8 mouse cellular contexts compared by ENCODE assay signal in genomic region chr13:34148181-34148580, GRCm38 (mm10). TPM values are rescaled to one million over a fixed set of nuclear protein-coding genes. Genes with fewer than 3 reads are reported as not detected.
DNase-seq lines count a peak whose midpoint lies in the region; ATAC-seq and TF ChIP-seq lines count a peak whose summit lies in the region.
"Had no signal": no experiment of that assay in that cellular context is flagged by ENCODE, and none has a peak within 500 bp of the region (broad histone marks: within the 10 kb centered on the region; RNA-seq: fewer than 3 reads in every experiment).

No protein-coding gene starts in this region.

- H3K9ac ChIP-seq in lung, embryonic 16.5 days (ENCODE audit: low read length) = no peak overlapping the region
- H3K9ac ChIP-seq in forebrain, postnatal 0 days = peak overlapping the region; percentile 62
- no peak overlapping the region for H3K9ac ChIP-seq in intestine, embryonic 16.5 days (ENCODE audit: low read depth, low read length)
- no peak overlapping the region for H3K9ac ChIP-seq in stomach, embryonic 14.5 days (replicated peaks; ENCODE audit: low read depth, low read length)
- H3K9ac ChIP-seq: liver, embryonic 14.5 days had no signal

- 76% methylated on average over 3 of the region's 3 CpGs for WGBS in lung, embryonic 16.5 days
- WGBS in forebrain, postnatal 0 days = 26% methylated on average over 3 of the region's 3 CpGs
- WGBS in intestine, embryonic 16.5 days = 69% methylated on average over 3 of the region's 3 CpGs
- 76% methylated on average over 3 of the region's 3 CpGs for WGBS in stomach, embryonic 14.5 days

- H3K4me1 ChIP-seq in lung, embryonic 16.5 days (replicated peaks; ENCODE audit: control insufficient read depth, insufficient read depth, low read length) = peaks cover 15% of the 10 kb centered on the region
- peaks cover 25% of the 10 kb centered on the region for H3K4me1 ChIP-seq in forebrain, postnatal 0 days (ENCODE audit: insufficient read depth)
- H3K4me1 ChIP-seq in intestine, embryonic 16.5 days (ENCODE audit: control insufficient read depth, insufficient read depth, low read length) = peaks cover 20% of the 10 kb centered on the region
- H3K4me1 ChIP-seq in stomach, embryonic 14.5 days (ENCODE audit: control insufficient read depth, insufficient read depth, low read length) = peaks cover 18% of the 10 kb centered on the region; the same call in 1 of the 2 replicates

- no peak for DNase-seq in lung, postnatal 36 days
- no peak for DNase-seq in forebrain, postnatal 0 days
- DNase-seq in retina, embryonic 14.5 days (ENCODE audit: low spot score) = no peak

- H3K4me3 ChIP-seq in lung, embryonic 16.5 days (ENCODE audit: low read length) = no peak overlapping the region
- peak overlapping the region; percentile 37 for H3K4me3 ChIP-seq in forebrain, postnatal 0 days (ENCODE audit: low read depth, low read length)
- no peak overlapping the region for H3K4me3 ChIP-seq in intestine, embryonic 16.5 days (ENCODE audit: low read length)
- no peak overlapping the region for H3K4me3 ChIP-seq in stomach, embryonic 14.5 days (ENCODE audit: low read depth, low read length)

- ATAC-seq in lung, embryonic 16.5 days (ENCODE audit: low read depth) = no peak
- peak; percentile 1; the same call in 1 of the 2 replicates for ATAC-seq in forebrain, postnatal 0 days
- no peak for ATAC-seq in intestine, embryonic 16.5 days
- no peak for ATAC-seq in stomach, embryonic 14.5 days (ENCODE audit: insufficient number of reproducible peaks, insufficient read depth, low FRiP score, low read depth)
- ATAC-seq in activated CD4-positive, CD25-positive, alpha-beta regulatory T cell, adult 4 months = no peak

- peak overlapping the region; percentile 69 for H3K4me2 ChIP-seq in lung, embryonic 16.5 days (ENCODE audit: low read depth, low read length)
- peak overlapping the region; percentile 63 for H3K4me2 ChIP-seq in forebrain, postnatal 0 days (ENCODE audit: low read depth)
- H3K4me2 ChIP-seq in intestine, embryonic 16.5 days (ENCODE audit: low read depth, low read length) = peak overlapping the region; percentile 80; the same call in 1 of the 2 replicates
- peak overlapping the region; percentile 61; the same call in 1 of the 2 replicates for H3K4me2 ChIP-seq in stomach, embryonic 14.5 days (replicated peaks; ENCODE audit: low read depth, low read length)

- no peak overlapping the region for H3K27ac ChIP-seq in lung, embryonic 16.5 days (ENCODE audit: low read length)
- peak overlapping the region; percentile 95 for H3K27ac ChIP-seq in forebrain, postnatal 0 days (ENCODE audit: low read depth, low read length)
- H3K27ac ChIP-seq in intestine, embryonic 16.5 days (ENCODE audit: low read length) = peak overlapping the region; percentile 17; the same call in 1 of the 2 replicates
- H3K27ac ChIP-seq in stomach, embryonic 14.5 days (ENCODE audit: low read length) = no peak overlapping the region; the same call in 1 of the 2 replicates
- H3K27ac ChIP-seq: liver, embryonic 14.5 days had no signal

- TF ChIP-seq CTCF in forebrain, postnatal 0 days (IDR thresholded peaks at IDR 0.05; ENCODE audit: low read depth) = no peak

- no peaks in the 10 kb centered on the region for H3K9me3 ChIP-seq in lung, embryonic 16.5 days (ENCODE audit: control insufficient read depth, low read length)
- H3K9me3 ChIP-seq in forebrain, postnatal 0 days (ENCODE audit: low read length) = no peaks in the 10 kb centered on the region
- no peaks in the 10 kb centered on the region for H3K9me3 ChIP-seq in intestine, embryonic 16.5 days (ENCODE audit: control insufficient read depth, low read length)
- H3K9me3 ChIP-seq in stomach, embryonic 14.5 days (ENCODE audit: control insufficient read depth, low read depth, low read length) = no peaks in the 10 kb centered on the region

- H3K27me3 ChIP-seq in lung, embryonic 16.5 days (ENCODE audit: control insufficient read depth, insufficient read depth, low read depth, low read length) = no peaks in the 10 kb centered on the region
- no peaks in the 10 kb centered on the region for H3K27me3 ChIP-seq in forebrain, postnatal 0 days (ENCODE audit: insufficient read depth, low read length)
- no peaks in the 10 kb centered on the region for H3K27me3 ChIP-seq in intestine, embryonic 16.5 days (replicated peaks; ENCODE audit: control insufficient read depth, insufficient read depth, low read length)
- H3K27me3 ChIP-seq in stomach, embryonic 14.5 days (ENCODE audit: control insufficient read depth, insufficient read depth, low read length) = no peaks in the 10 kb centered on the region

- H3K36me3 ChIP-seq in lung, embryonic 16.5 days (ENCODE audit: control insufficient read depth, insufficient read depth, low read length) = no peaks in the 10 kb centered on the region
- H3K36me3 ChIP-seq in forebrain, postnatal 0 days (ENCODE audit: insufficient read depth) = no peaks in the 10 kb centered on the region
- H3K36me3 ChIP-seq in intestine, embryonic 16.5 days (ENCODE audit: control insufficient read depth, insufficient read depth, low read length) = no peaks in the 10 kb centered on the region
- H3K36me3 ChIP-seq in stomach, embryonic 14.5 days (ENCODE audit: control insufficient read depth, insufficient read depth, low read length) = no peaks in the 10 kb centered on the region

RNA-seq across cellular contexts. Expression of gene Psmg4, which starts 14.6 kb away (rescaled TPM):
- 64.5 and 67.3 TPM in 2 replicates for polyA plus RNA-seq in lung, embryonic 16.5 days (2015; fragmentation: Nextera tagmentation; extraction: Ambion mirVana)
- total RNA-seq in forebrain, postnatal 0 days (2014; rRNA removed) = 56.6 and 108 TPM in 2 replicates
- 99.0 and 150 TPM in 2 replicates for polyA plus RNA-seq in forebrain, postnatal 0 days (2015; fragmentation: Nextera tagmentation; extraction: Ambion mirVana)
- 66.7 and 67.2 TPM in 2 replicates for polyA plus RNA-seq in intestine, embryonic 16.5 days (2015; fragmentation: Nextera tagmentation; extraction: Ambion mirVana)
- polyA plus RNA-seq in stomach, embryonic 14.5 days (2014; fragmentation: Nextera tagmentation; extraction: Ambion mirVana) = 84.8 and 86.6 TPM in 2 replicates
- polyA plus RNA-seq in activated CD4-positive, CD25-positive, alpha-beta regulatory T cell, adult 4 months (2017; shearing (Covaris generic)) = 10 to 100 TPM; 51.0 to 57.8 TPM

RNA-seq across cellular contexts. Expression of gene Tubb2b, which starts 17.9 kb away (rescaled TPM):
- polyA plus RNA-seq in lung, embryonic 16.5 days (2015; fragmentation: Nextera tagmentation; extraction: Ambion mirVana) = 18.9 and 19.4 TPM in 2 replicates
- 5,538 and 5,638 TPM in 2 replicates for total RNA-seq in forebrain, postnatal 0 days (2014; rRNA removed)
- polyA plus RNA-seq in forebrain, postnatal 0 days (2015; fragmentation: Nextera tagmentation; extraction: Ambion mirVana) = 1,072 and 1,153 TPM in 2 replicates
- polyA plus RNA-seq in intestine, embryonic 16.5 days (2015; fragmentation: Nextera tagmentation; extraction: Ambion mirVana) = 30.4 and 36.0 TPM in 2 replicates
- polyA plus RNA-seq in stomach, embryonic 14.5 days (2014; fragmentation: Nextera tagmentation; extraction: Ambion mirVana) = 32.1 and 34.2 TPM in 2 replicates
- polyA plus RNA-seq in activated CD4-positive, CD25-positive, alpha-beta regulatory T cell, adult 4 months (2017; shearing (Covaris generic)) = 1 to 10 TPM in 1 of 2 experiments, under 1 TPM in 1; 0.69 to 1.0 TPM

Comparison
In these comparisons a context has a peak if more than half of its experiments do, and no peak if none do; other contexts are left out.
1. H3K27ac ChIP-seq: peak in forebrain, postnatal 0 days (single experiment) and intestine, embryonic 16.5 days (single experiment); none in lung, embryonic 16.5 days (single experiment) and stomach, embryonic 14.5 days (single experiment).
2. RNA of gene Tubb2b, which starts 17.9 kb away (polyA plus RNA-seq): 1,072 to 1,153 TPM in forebrain, postnatal 0 days; 30.4 to 36.0 TPM in intestine, embryonic 16.5 days, 32.1 to 34.2 TPM in stomach, embryonic 14.5 days, 18.9 to 19.4 TPM in lung, embryonic 16.5 days and 0.69 to 1.0 TPM in activated CD4-positive, CD25-positive, alpha-beta regulatory T cell, adult 4 months; every median in the first group is over 10 times any median in the second.
3. Peak in every context shown above with its lines, with median percentiles within 50 percentile points of each other: H3K4me2 ChIP-seq.